Comparison of ENCODE assay signal across 16 mouse cellular contexts in genomic region chr19:10692361-10692760, GRCm38 (mm10). TPM values are rescaled to one million over a fixed set of nuclear protein-coding genes. Genes with fewer than 3 reads are reported as not detected.
DNase-seq lines count a peak whose midpoint lies in the region; ATAC-seq and TF ChIP-seq lines count a peak whose summit lies in the region.
"Had no signal": no experiment of that assay in that cellular context is flagged by ENCODE, and none has a peak within 500 bp of the region (broad histone marks: within the 10 kb centered on the region; RNA-seq: fewer than 3 reads in every experiment).

No protein-coding gene starts in this region.

- no peaks in the 10 kb centered on the region for H3K27me3 ChIP-seq in kidney, embryonic 16.5 days (ENCODE audit: insufficient read depth, low read length)
- no peaks in the 10 kb centered on the region for H3K27me3 ChIP-seq in CH12.LX (replicated peaks)
- H3K27me3 ChIP-seq in liver, embryonic 14.5 days (ENCODE audit: control insufficient read depth, insufficient read depth, low read length): no peaks in the 10 kb centered on the region
- H3K27me3 ChIP-seq in midbrain, embryonic 13.5 days: no peaks in the 10 kb centered on the region
- H3K27me3 ChIP-seq: embryonic facial prominence, embryonic 12.5 days; forebrain, embryonic 13.5 days had no signal

- no peak for TF ChIP-seq CTCF in CH12.LX (conservative IDR thresholded peaks at IDR 0.05 in 1 of 2, IDR thresholded peaks at IDR 0.05 in 1 of 2; ENCODE audit: low read depth in 2 of 2, low read length in 2 of 2)
- no peak for TF ChIP-seq CTCF in liver, embryonic 14.5 days (IDR thresholded peaks at IDR 0.05; ENCODE audit: low read depth)

- dilution Hi-C loops in CH12.LX (cut with MboI; ENCODE audit: extremely low pct_ligation_motif_present, extremely low pct_unique_long_range_greater_than_20kb, low sequenced_read_pairs): no loop called here

- no peaks in the 10 kb centered on the region for H3K9me3 ChIP-seq in kidney, embryonic 16.5 days (ENCODE audit: low read length)
- no peaks in the 10 kb centered on the region for H3K9me3 ChIP-seq in CH12.LX (replicated peaks; ENCODE audit: low read length)
- no peaks in the 10 kb centered on the region for H3K9me3 ChIP-seq in liver, embryonic 14.5 days (ENCODE audit: control insufficient read depth, low read length)
- H3K9me3 ChIP-seq in midbrain, embryonic 13.5 days: no peaks in the 10 kb centered on the region
- H3K9me3 ChIP-seq: embryonic facial prominence, embryonic 12.5 days; forebrain, embryonic 13.5 days; hindbrain, embryonic 10.5 days; midbrain, embryonic 10.5 days had no signal

- H3K9ac ChIP-seq in kidney, embryonic 16.5 days (replicated peaks; ENCODE audit: low read length): no peak overlapping the region
- no peak overlapping the region for H3K9ac ChIP-seq in CH12.LX (ENCODE audit: insufficient read depth, low read depth)
- peak overlapping the region; percentile 51 for H3K9ac ChIP-seq in liver, embryonic 14.5 days (replicated peaks)
- no peak overlapping the region for H3K9ac ChIP-seq in midbrain, embryonic 13.5 days (replicated peaks)
- H3K9ac ChIP-seq: embryonic facial prominence, embryonic 12.5 days; lung, embryonic 14.5 days had no signal

- ATAC-seq in kidney, embryonic 16.5 days (ENCODE audit: low FRiP score, low TSS enrichment): no peak
- ATAC-seq in liver, embryonic 14.5 days (ENCODE audit: insufficient read depth): no peak
- no peak for ATAC-seq in midbrain, embryonic 13.5 days
- ATAC-seq: forebrain, embryonic 13.5 days had no signal

- no peak for TF ChIP-seq POLR2A in CH12.LX (IDR thresholded peaks at IDR 0.05; ENCODE audit: low read depth, low read length)

- peaks cover 46% of the 10 kb centered on the region for H3K4me1 ChIP-seq in kidney, embryonic 16.5 days (ENCODE audit: insufficient read depth, low read length)
- H3K4me1 ChIP-seq in CH12.LX (ENCODE audit: control insufficient read depth in 1 of 2, insufficient read depth in 2 of 2): peaks cover 32 to 81% of the 10 kb centered on the region in 2 experiments
- peaks cover 46 to 63% of the 10 kb centered on the region in 2 experiments for H3K4me1 ChIP-seq in liver, embryonic 14.5 days (replicated peaks; ENCODE audit: control insufficient read depth in 2 of 2, insufficient read depth in 2 of 2, low read length in 1 of 2)
- peaks cover 58% of the 10 kb centered on the region for H3K4me1 ChIP-seq in midbrain, embryonic 13.5 days (replicated peaks)

- no peak overlapping the region for H3K4me3 ChIP-seq in kidney, embryonic 16.5 days (ENCODE audit: low read length)
- no peak overlapping the region for H3K4me3 ChIP-seq in CH12.LX (replicated peaks in 1 of 3; ENCODE audit: low read depth in 2 of 3, low read length in 2 of 3, poor library complexity in 1 of 3)
- no peak overlapping the region for H3K4me3 ChIP-seq in liver, embryonic 14.5 days (ENCODE audit: insufficient read depth in 1 of 2, low read depth in 2 of 2, low read length in 2 of 2)
- H3K4me3 ChIP-seq in midbrain, embryonic 13.5 days (replicated peaks): no peak overlapping the region
- H3K4me3 ChIP-seq: embryonic facial prominence, embryonic 12.5 days; forebrain, embryonic 13.5 days; hindbrain, embryonic 10.5 days; midbrain, embryonic 10.5 days; myocyte had no signal

- DNase-seq in kidney, adult 11 months: peak; percentile 65
- DNase-seq in CH12.LX (ENCODE audit: extremely low read depth): no peak
- peak; percentile 65 for DNase-seq in adipocyte (ENCODE audit: low spot score)
- no peak for DNase-seq in liver, embryonic 14.5 days (ENCODE audit: low read depth in 3 of 3, low spot score in 3 of 3)
- DNase-seq in cerebellum, adult 9-10 months: no peak
- DNase-seq: cerebellum, postnatal 10 days; lung, embryonic 14.5 days had no signal

- TF ChIP-seq RAD21 in CH12.LX (IDR thresholded peaks at IDR 0.05; ENCODE audit: low read depth, low read length): no peak

- H3K4me2 ChIP-seq in kidney, embryonic 16.5 days (replicated peaks; ENCODE audit: low read depth, low read length): no peak overlapping the region
- H3K4me2 ChIP-seq in CH12.LX (ENCODE audit: insufficient read depth, low read depth, poor library complexity, severe bottlenecking): no peak overlapping the region
- peak overlapping the region; percentile 86 for H3K4me2 ChIP-seq in liver, embryonic 14.5 days (ENCODE audit: low read depth)
- H3K4me2 ChIP-seq in midbrain, embryonic 13.5 days (replicated peaks): no peak overlapping the region
- H3K4me2 ChIP-seq: embryonic facial prominence, embryonic 12.5 days; forebrain, embryonic 13.5 days; lung, embryonic 14.5 days had no signal

- H3K79me2 ChIP-seq in CH12.LX (replicated peaks; ENCODE audit: control insufficient read depth, extremely low read depth, insufficient read depth, poor library complexity, severe bottlenecking): peaks cover 60% of the 10 kb centered on the region

- 86% methylated on average over 4 of the region's 4 CpGs for WGBS in kidney, embryonic 16.5 days
- 74% methylated on average over 4 of the region's 4 CpGs for WGBS in liver, embryonic 14.5 days (ENCODE audit: insufficient replicate concordance)
- 93% methylated on average over 4 of the region's 4 CpGs for WGBS in midbrain, embryonic 13.5 days

- in situ Hi-C loops in CH12.LX (cut with MboI; ENCODE audit: low pct_ligation_motif_present, low pct_unique_long_range_greater_than_20kb, low sequenced_read_pairs): no loop called here

- no peaks in the 10 kb centered on the region for H3K36me3 ChIP-seq in kidney, embryonic 16.5 days (ENCODE audit: insufficient read depth, low read length)
- H3K36me3 ChIP-seq in CH12.LX (replicated peaks in 1 of 2; ENCODE audit: control insufficient read depth in 1 of 2, insufficient read depth in 1 of 2, low read length in 1 of 2): peaks cover 0 to 13% of the 10 kb centered on the region in 2 experiments
- H3K36me3 ChIP-seq in liver, embryonic 14.5 days (replicated peaks; ENCODE audit: control insufficient read depth, insufficient read depth, low read depth): no peaks in the 10 kb centered on the region
- no peaks in the 10 kb centered on the region; the same call in 1 of the 2 replicates for H3K36me3 ChIP-seq in midbrain, embryonic 13.5 days
- H3K36me3 ChIP-seq: embryonic facial prominence, embryonic 12.5 days; hindbrain, embryonic 10.5 days; midbrain, embryonic 10.5 days had no signal

- no peak for TF ChIP-seq EP300 in CH12.LX (IDR thresholded peaks at IDR 0.05; ENCODE audit: low read length)
- no peak for TF ChIP-seq EP300 in liver, embryonic 14.5 days (IDR thresholded peaks at IDR 0.05; ENCODE audit: low read depth)

- H3K27ac ChIP-seq in kidney, embryonic 16.5 days (ENCODE audit: low read length): no peak overlapping the region
- peak overlapping the region; percentile 78 for H3K27ac ChIP-seq in CH12.LX (ENCODE audit: insufficient read depth, low read depth)
- H3K27ac ChIP-seq in liver, embryonic 14.5 days: peak overlapping the region; percentile 76
- H3K27ac ChIP-seq in midbrain, embryonic 13.5 days: no peak overlapping the region
- H3K27ac ChIP-seq: embryonic facial prominence, embryonic 12.5 days; forebrain, embryonic 13.5 days; hindbrain, embryonic 10.5 days; midbrain, embryonic 10.5 days had no signal

TF ChIP-seq in CH12.LX, 34 proteins besides CTCF, POLR2A, EP300 and RAD21 (continues in another document):
- no peak for TF ChIP-seq E2F4 (IDR thresholded peaks at IDR 0.05; ENCODE audit: insufficient replicate concordance, low read depth, low read length)
- no peak for TF ChIP-seq JUND (conservative IDR thresholded peaks at IDR 0.05; ENCODE audit: low read depth, low read length)
- no peak for TF ChIP-seq JUN (IDR thresholded peaks at IDR 0.05; ENCODE audit: insufficient read depth, low read depth, low read length)
- TF ChIP-seq SMC3 (IDR thresholded peaks at IDR 0.05; ENCODE audit: low read depth, low read length): no peak
- no peak for TF ChIP-seq MYC (IDR thresholded peaks at IDR 0.05; ENCODE audit: low read depth, low read length)
- TF ChIP-seq ETS1 (conservative IDR thresholded peaks at IDR 0.05; ENCODE audit: low read depth, low read length): no peak
- TF ChIP-seq MXI1 (IDR thresholded peaks at IDR 0.05; ENCODE audit: low read depth, low read length): no peak

RNA-seq across cellular contexts. Expression of gene Vps37c, which starts 3.8 kb away (rescaled TPM):
- polyA plus RNA-seq in kidney, embryonic 16.5 days (2015; fragmentation: Nextera tagmentation; extraction: Ambion mirVana): 36.2 and 37.6 TPM in 2 replicates
- total RNA-seq in CH12.LX (2012; rRNA removed) (9.5 and 10.8 TPM in 2 replicates), CH12.LX (2014; rRNA removed) (4.9 and 6.2 TPM in 2 replicates)
- polyA plus RNA-seq in CH12.LX (2012; ENCODE audit: insufficient read length, low read depth): 13.0 and 13.4 TPM in 2 replicates
- polyA plus RNA-seq in liver, embryonic 14.5 days (2012; rRNA removed): 6.0 and 6.3 TPM in 2 replicates
- 9.3 and 10.4 TPM in 2 replicates for polyA plus RNA-seq in liver, embryonic 14.5 days (2014; fragmentation: Nextera tagmentation; extraction: Ambion mirVana)
- polyA plus RNA-seq in midbrain, embryonic 13.5 days (2015; fragmentation: Nextera tagmentation; extraction: Ambion mirVana): 33.1 and 35.5 TPM in 2 replicates

RNA-seq across cellular contexts. Expression of gene Pga5, which starts 14.5 kb away (rescaled TPM):
- not detected in 2 replicates for polyA plus RNA-seq in kidney, embryonic 16.5 days (2015; fragmentation: Nextera tagmentation; extraction: Ambion mirVana)
- 0.08 TPM in 1 of 2 replicates, not detected in the other for total RNA-seq in CH12.LX (2012; rRNA removed)
- not detected in 2 replicates for total RNA-seq in CH12.LX (2014; rRNA removed)
- not detected in 2 replicates for polyA plus RNA-seq in CH12.LX (2012; ENCODE audit: insufficient read length, low read depth)
- polyA plus RNA-seq in liver, embryonic 14.5 days (2012; rRNA removed): 0.02 TPM in 1 of 2 replicates, not detected in the other
- polyA plus RNA-seq in liver, embryonic 14.5 days (2014; fragmentation: Nextera tagmentation; extraction: Ambion mirVana): not detected in 2 replicates
- polyA plus RNA-seq in midbrain, embryonic 13.5 days (2015; fragmentation: Nextera tagmentation; extraction: Ambion mirVana): not detected in 2 replicates
- total RNA-seq: gastrocnemius, adult 8-10 months had no signal
- polyA plus RNA-seq: embryonic facial prominence, embryonic 12.5 days; forebrain, embryonic 13.5 days; heart, embryonic 11.5 days; hindbrain, embryonic 10.5 days; lung, embryonic 14.5 days; midbrain, embryonic 10.5 days had no signal

RNA-seq across cellular contexts. Expression of gene Cd5, which starts 46.4 kb away (rescaled TPM):
- polyA plus RNA-seq in kidney, embryonic 16.5 days (2015; fragmentation: Nextera tagmentation; extraction: Ambion mirVana): 0.19 and 0.31 TPM in 2 replicates
- total RNA-seq in CH12.LX (2012; rRNA removed) (8.7 and 9.9 TPM in 2 replicates), CH12.LX (2014; rRNA removed) (17.7 and 20.7 TPM in 2 replicates)
- polyA plus RNA-seq in CH12.LX (2012; ENCODE audit: insufficient read length, low read depth): 46.8 and 51.4 TPM in 2 replicates
- polyA plus RNA-seq in liver, embryonic 14.5 days (2012; rRNA removed): 0.02 and 0.13 TPM in 2 replicates
- polyA plus RNA-seq in liver, embryonic 14.5 days (2014; fragmentation: Nextera tagmentation; extraction: Ambion mirVana): 0.04 TPM in 1 of 2 replicates, not detected in the other
- 0.24 TPM in 2 replicates for polyA plus RNA-seq in midbrain, embryonic 13.5 days (2015; fragmentation: Nextera tagmentation; extraction: Ambion mirVana)
- polyA plus RNA-seq: forebrain, embryonic 13.5 days; midbrain, embryonic 10.5 days; myocyte had no signal

RNA-seq across cellular contexts. Expression of gene Vwce, which starts 58.3 kb away (rescaled TPM):
- polyA plus RNA-seq in kidney, embryonic 16.5 days (2015; fragmentation: Nextera tagmentation; extraction: Ambion mirVana): 2.9 and 3.9 TPM in 2 replicates
- total RNA-seq in CH12.LX (2012; rRNA removed) (0.13 and 0.21 TPM in 2 replicates), CH12.LX (2014; rRNA removed) (0.04 TPM in 1 of 2 replicates, not detected in the other)
- 1.0 and 1.3 TPM in 2 replicates for polyA plus RNA-seq in CH12.LX (2012; ENCODE audit: insufficient read length, low read depth)
- polyA plus RNA-seq in liver, embryonic 14.5 days (2012; rRNA removed): 6.7 and 8.5 TPM in 2 replicates
- polyA plus RNA-seq in liver, embryonic 14.5 days (2014; fragmentation: Nextera tagmentation; extraction: Ambion mirVana): 5.4 and 7.4 TPM in 2 replicates
- 0.39 and 0.61 TPM in 2 replicates for polyA plus RNA-seq in midbrain, embryonic 13.5 days (2015; fragmentation: Nextera tagmentation; extraction: Ambion mirVana)
- total RNA-seq: gastrocnemius, adult 8-10 months had no signal

Comparison
In these comparisons a context has a peak if more than half of its experiments do, and no peak if none do; other contexts are left out.
1. DNase-seq: peak in kidney, adult 11 months (single experiment) and adipocyte (single experiment); none in CH12.LX (single experiment), liver, embryonic 14.5 days (0 of 3) and cerebellum, adult 9-10 months (single experiment).
2. H3K27ac ChIP-seq: peak in CH12.LX (single experiment) and liver, embryonic 14.5 days (single experiment); none in kidney, embryonic 16.5 days (single experiment) and midbrain, embryonic 13.5 days (single experiment).
3. RNA of gene Cd5, which starts 46.4 kb away (polyA plus RNA-seq): 46.8 to 51.4 TPM in CH12.LX; 0.24 TPM in midbrain, embryonic 13.5 days, 0.19 to 0.31 TPM in kidney, embryonic 16.5 days and 0.02 to 0.13 TPM in liver, embryonic 14.5 days; every median in the first group is over 10 times any median in the second.